Mouse (Mus musculus): Measurements from ENCODE around the gene Pde4d.

The Pde4d gene

GRCm38 (mm10) chr13:109686906-109687305, 1237.2 kb downstream of the Pde4d start:
- DNase-seq (ENCODE audit: low read depth, low spot score), result no peak

- DNase-seq (ENCODE audit: low read depth, low spot score), result no peak
These were observed 1238.4 kb downstream of the Pde4d start for GRCm38 (mm10) chr13:109688195-109688594.

- no peak for DNase-seq (ENCODE audit: low read depth, low spot score)
These were observed 1239.4 kb downstream of the Pde4d start for GRCm38 (mm10) chr13:109689176-109689575.

- DNase-seq (ENCODE audit: low read depth, low spot score), result no peak
These were observed 1240.8 kb downstream of the Pde4d start for GRCm38 (mm10) chr13:109690558-109690957.

GRCm38 (mm10) chr13:109692851-109693250, 1243.1 kb downstream of the Pde4d start:
- DNase-seq (ENCODE audit: low read depth, low spot score), result no peak

- DNase-seq (ENCODE audit: low read depth, low spot score), result no peak
These were observed 1244.0 kb downstream of the Pde4d start for GRCm38 (mm10) chr13:109693769-109694168.

GRCm38 (mm10) chr13:109694293-109694692, 1244.5 kb downstream of the Pde4d start:
- no peak for DNase-seq (ENCODE audit: low read depth, low spot score)

- DNase-seq (ENCODE audit: low read depth, low spot score), result no peak
These were observed 1245.3 kb downstream of the Pde4d start for GRCm38 (mm10) chr13:109695098-109695497.

GRCm38 (mm10) chr13:109706141-109706540, 1256.4 kb downstream of the Pde4d start:
- DNase-seq (ENCODE audit: low read depth, low spot score), result no peak

GRCm38 (mm10) chr13:109706579-109706978, 1256.8 kb downstream of the Pde4d start:
- DNase-seq (ENCODE audit: low read depth, low spot score), result peak; percentile 18

- DNase-seq (ENCODE audit: low read depth, low spot score), result no peak
These were observed 1257.4 kb downstream of the Pde4d start for GRCm38 (mm10) chr13:109707154-109707553.

- no peak for DNase-seq (ENCODE audit: low read depth, low spot score)
These were observed 1258.6 kb downstream of the Pde4d start for GRCm38 (mm10) chr13:109708326-109708725.

GRCm38 (mm10) chr13:109714581-109714980, 1264.8 kb downstream of the Pde4d start:
- DNase-seq (ENCODE audit: low read depth, low spot score), result no peak

- no peak for DNase-seq (ENCODE audit: low read depth, low spot score)
These were observed 1265.6 kb downstream of the Pde4d start for GRCm38 (mm10) chr13:109715321-109715720.

GRCm38 (mm10) chr13:109720127-109720713, 1270.5 kb downstream of the Pde4d start:
- no peak for DNase-seq (ENCODE audit: low read depth, low spot score)

GRCm38 (mm10) chr13:109722237-109723119, 1272.7 kb downstream of the Pde4d start:
- DNase-seq (ENCODE audit: low read depth, low spot score), result no peak

- no peak for DNase-seq (ENCODE audit: low read depth, low spot score)
These were observed 1277.6 kb downstream of the Pde4d start for GRCm38 (mm10) chr13:109727346-109727745.

- no peak for DNase-seq (ENCODE audit: low read depth, low spot score)
These were observed 1279.9 kb downstream of the Pde4d start for GRCm38 (mm10) chr13:109729612-109730011.

GRCm38 (mm10) chr13:109732655-109733376, 1283.1 kb downstream of the Pde4d start:
- DNase-seq (ENCODE audit: low read depth, low spot score), result no peak

- peak; percentile 54 for DNase-seq (ENCODE audit: low read depth, low spot score)
These were observed 1286.7 kb downstream of the Pde4d start for GRCm38 (mm10) chr13:109736290-109737078.

GRCm38 (mm10) chr13:109746492-109746891, 1296.7 kb downstream of the Pde4d start:
- no peak for DNase-seq (ENCODE audit: low read depth, low spot score)
